Mouse (Mus musculus) cerebellum, adult 2 months (tissue): ENCODE data around the gene Ccdc162.

Source experiments
- CTCF ChIP-seq: fragments of 200-500 bp; IDR thresholded peaks from 2 replicates; pipeline ENCODE4 v1.5.1; 2011; ENCODE audit warnings: low read depth, mild to moderate bottlenecking, control low read depth, low read length, moderate library complexity, borderline replicate concordance; ENCODE audit not compliant: insufficient read depth
- POLR2A ChIP-seq: fragments of 200-500 bp; IDR thresholded peaks from 2 replicates; pipeline ENCODE4 v1.6.1; 2011; ENCODE audit warnings: low read length, control low read depth, borderline replicate concordance; ENCODE audit not compliant: insufficient read depth

DNA sequence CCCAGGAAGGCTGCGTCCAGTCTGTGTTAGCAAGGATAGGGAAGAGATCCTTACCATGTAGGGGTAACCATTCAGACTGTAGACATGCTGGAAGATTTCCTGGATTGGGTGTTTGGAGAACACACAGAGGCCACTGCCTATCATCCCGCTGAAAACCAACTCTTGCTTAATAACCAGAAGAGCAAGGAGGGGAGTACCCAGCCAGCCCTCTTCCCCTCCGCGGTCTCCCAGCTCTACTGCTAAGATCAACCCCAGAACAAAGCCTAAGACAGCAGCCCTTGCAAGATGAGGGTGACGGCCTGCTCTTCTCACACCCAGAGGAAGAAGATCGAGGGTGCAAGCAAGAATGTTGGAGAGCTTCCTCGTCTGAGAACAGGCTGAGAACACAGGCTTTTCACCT lies 227.6 kb downstream of the Ccdc162 start:
- TF ChIP-seq CTCF (no peak), POLR2A (no peak)
